ENCODE assay signal across 16 mouse cellular contexts in the genomic region with DNA sequence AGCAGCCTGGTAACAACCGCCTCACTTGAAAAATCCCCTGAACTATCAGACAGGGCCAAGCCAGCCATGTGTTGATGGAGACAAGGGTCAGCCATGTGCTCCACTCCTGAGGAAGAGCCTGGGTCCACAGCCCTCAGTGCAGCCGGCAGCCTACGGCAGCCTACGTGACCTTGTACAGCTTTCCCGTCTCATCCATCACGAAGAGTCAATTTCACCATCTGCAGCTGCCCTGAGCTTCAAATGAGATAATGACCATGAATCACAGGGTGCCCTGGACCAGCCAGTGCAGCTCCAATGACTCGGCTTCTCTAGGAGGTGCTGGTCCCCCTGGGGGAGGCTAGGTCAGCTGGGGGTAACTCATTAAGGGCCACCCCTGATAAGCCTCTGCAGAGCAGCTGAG. TPM values are rescaled to one million over a fixed set of nuclear protein-coding genes. Genes with fewer than 3 reads are reported as not detected.
A peak's percentile ranks its signal among the peaks of the same experiment; 100 is the strongest.
DNase-seq lines count a peak whose midpoint lies in the region; ATAC-seq lines count a peak whose summit lies in the region.
"Had no signal": no experiment of that assay in that cellular context is flagged by ENCODE, and none has a peak within 500 bp of the region (broad histone marks: within the 10 kb centered on the region; RNA-seq: fewer than 3 reads in every experiment).

No protein-coding gene starts in this region.

- no peak overlapping the region for H3K27ac ChIP-seq in midbrain, embryonic 11.5 days (ENCODE audit: low read depth, low read length)
- no peak overlapping the region for H3K27ac ChIP-seq in midbrain, embryonic 15.5 days
- peak overlapping the region; percentile 48 for H3K27ac ChIP-seq in embryonic facial prominence, embryonic 10.5 days (replicated peaks)
- H3K27ac ChIP-seq: forebrain, embryonic 10.5 days had no signal

- no peak for ATAC-seq in midbrain, embryonic 11.5 days (ENCODE audit: low FRiP score)
- ATAC-seq in midbrain, embryonic 15.5 days (replicated peaks) = no peak
- ATAC-seq in megakaryocyte-erythroid progenitor cell, adult 5-6 weeks (replicated peaks; ENCODE audit: low FRiP score, low TSS enrichment, poor library complexity, severe bottlenecking) = no peak

- no peaks in the 10 kb centered on the region for H3K36me3 ChIP-seq in midbrain, embryonic 11.5 days (ENCODE audit: control insufficient read depth, insufficient read depth, low read length)
- H3K36me3 ChIP-seq in midbrain, embryonic 15.5 days (replicated peaks) = no peaks in the 10 kb centered on the region
- no peaks in the 10 kb centered on the region for H3K36me3 ChIP-seq in embryonic facial prominence, embryonic 10.5 days (replicated peaks)
- H3K36me3 ChIP-seq: forebrain, embryonic 10.5 days had no signal

- no peak overlapping the region for H3K4me3 ChIP-seq in midbrain, embryonic 11.5 days (ENCODE audit: low read depth, low read length)
- H3K4me3 ChIP-seq in midbrain, embryonic 15.5 days = no peak overlapping the region
- no peak overlapping the region for H3K4me3 ChIP-seq in embryonic facial prominence, embryonic 10.5 days
- H3K4me3 ChIP-seq: forebrain, embryonic 10.5 days had no signal

- H3K4me2 ChIP-seq in midbrain, embryonic 11.5 days = no peak overlapping the region
- no peak overlapping the region for H3K4me2 ChIP-seq in midbrain, embryonic 15.5 days
- H3K4me2 ChIP-seq: heart, embryonic 11.5 days had no signal

- DNase-seq in midbrain, embryonic 11.5 days (ENCODE audit: low spot score, missing footprints) = peak; percentile 76
- DNase-seq in adrenal gland, adult 8-10 months = peak; percentile 75
- no peak for DNase-seq in embryonic facial prominence, embryonic 10.5 days (ENCODE audit: low spot score)
- DNase-seq in retina, embryonic 14.5 days (ENCODE audit: low spot score) = peak; percentile 45
- DNase-seq in right cerebral cortex, postnatal 36 days (ENCODE audit: low spot score in 2 of 2) = no peak
- DNase-seq: cerebellum, adult 11-12 months; gastrocnemius, postnatal 10 days; lung, adult 2 months; thymus, postnatal 14 days had no signal

- H3K27me3 ChIP-seq in midbrain, embryonic 11.5 days (ENCODE audit: control insufficient read depth, insufficient read depth, low read length) = no peaks in the 10 kb centered on the region
- H3K27me3 ChIP-seq in midbrain, embryonic 15.5 days (replicated peaks) = no peaks in the 10 kb centered on the region
- H3K27me3 ChIP-seq in embryonic facial prominence, embryonic 10.5 days (replicated peaks; ENCODE audit: low read depth, poor library complexity, severe bottlenecking) = peaks cover 11% of the 10 kb centered on the region
- H3K27me3 ChIP-seq: CH12.LX had no signal

- 86% methylated on average over 7 of the region's 7 CpGs for WGBS in midbrain, embryonic 11.5 days
- WGBS in midbrain, embryonic 15.5 days = 70% methylated on average over 7 of the region's 7 CpGs
- WGBS in embryonic facial prominence, embryonic 10.5 days = 54% methylated on average over 7 of the region's 7 CpGs

- H3K9me3 ChIP-seq in midbrain, embryonic 11.5 days (ENCODE audit: control insufficient read depth, low read length) = no peaks in the 10 kb centered on the region
- H3K9me3 ChIP-seq in midbrain, embryonic 15.5 days = no peaks in the 10 kb centered on the region
- no peaks in the 10 kb centered on the region for H3K9me3 ChIP-seq in embryonic facial prominence, embryonic 10.5 days
- H3K9me3 ChIP-seq: forebrain, embryonic 10.5 days had no signal

- peaks cover 6% of the 10 kb centered on the region for H3K4me1 ChIP-seq in midbrain, embryonic 11.5 days (ENCODE audit: control insufficient read depth, insufficient read depth, low read length)
- H3K4me1 ChIP-seq in midbrain, embryonic 15.5 days = peaks cover 16% of the 10 kb centered on the region; the same call in 1 of the 2 replicates
- peaks cover 43% of the 10 kb centered on the region for H3K4me1 ChIP-seq in embryonic facial prominence, embryonic 10.5 days

- H3K9ac ChIP-seq in midbrain, embryonic 11.5 days (ENCODE audit: low read length) = no peak overlapping the region
- no peak overlapping the region for H3K9ac ChIP-seq in midbrain, embryonic 15.5 days

RNA-seq across cellular contexts. Expression of a gene that starts 50.7 kb away (rescaled TPM):
- polyA plus RNA-seq in midbrain, embryonic 11.5 days (2014; fragmentation: Nextera tagmentation; extraction: Ambion mirVana) = 0.58 and 0.68 TPM in 2 replicates
- polyA plus RNA-seq in midbrain, embryonic 15.5 days (2015; fragmentation: Nextera tagmentation; extraction: Ambion mirVana) = 3.7 and 4.3 TPM in 2 replicates
- 10 to 100 TPM; 17.8 to 37.6 (median 26.2) TPM for total RNA-seq in adrenal gland, adult 8-10 months (2022)
- polyA plus RNA-seq in embryonic facial prominence, embryonic 10.5 days (2016; fragmentation: Nextera tagmentation; extraction: Ambion mirVana) = 0.22 and 0.28 TPM in 2 replicates
- total RNA-seq in megakaryocyte-erythroid progenitor cell, adult 5-6 weeks (2014; fragmentation: Nextera tagmentation) = not detected in 2 replicates
- not detected in 2 replicates for total RNA-seq in megakaryocyte-erythroid progenitor cell, adult 5-6 weeks (2017)
- total RNA-seq: CH12.LX; hematopoietic stem cell, adult 5-6 weeks; megakaryocyte progenitor cell, adult 5-6 weeks had no signal

Comparison
In these comparisons a context has a peak if more than half of its experiments do, and no peak if none do; other contexts are left out.
1. DNase-seq: peak in midbrain, embryonic 11.5 days (single experiment), adrenal gland, adult 8-10 months (single experiment) and retina, embryonic 14.5 days (single experiment); none in embryonic facial prominence, embryonic 10.5 days (single experiment) and right cerebral cortex, postnatal 36 days (0 of 2).